Mouse (Mus musculus) monocyte, adult 59 days (primary cell): Measurements from ENCODE around the gene Cactin. TPM values are rescaled to one million over a fixed set of nuclear protein-coding genes. Genes with fewer than 3 reads are reported as not detected.

Experiments
- total RNA-seq, 2 experiments: library from RNA; stranded (reverse); gene quantifications; one replicate each; pipeline ENCODE4 v1.2.4; 2023

The Cactin gene
- 10 to 100 TPM; 29.4 to 32.4 TPM for total RNA-seq

GRCm38 (mm10) chr10:81320550-81321347 lies at the start of gene Cactin:
TSS of gene Cactin (plus strand) at chr10:81321103.

GRCm38 (mm10) chr10:81291511-81292104 lies 29.3 kb upstream of the Cactin start, which contains the start of gene Tjp3:
TSS of gene Tjp3 (minus strand) at chr10:81291581.

GRCm38 (mm10) chr10:81292554-81293333 lies 28.2 kb upstream of the Cactin start, which contains the start of gene Pip5k1c:
TSS of gene Pip5k1c (plus strand) at chr10:81292963.

GRCm38 (mm10) chr10:81328386-81328785 lies 7.5 kb downstream of the Cactin start, which contains the start of gene Tbxa2r:
TSS of gene Tbxa2r (plus strand) at chr10:81328731.

GRCm38 (mm10) chr10:81342686-81343505 lies 22.0 kb downstream of the Cactin start, which contains the start of gene Gipc3:
TSS of gene Gipc3 (minus strand) at chr10:81343266.

GRCm38 (mm10) chr10:81350351-81351063 lies 29.6 kb downstream of the Cactin start, which contains the start of gene Hmg20b:
TSS of gene Hmg20b (minus strand) at chr10:81350480.

GRCm38 (mm10) chr10:81356991-81357844 lies 36.3 kb downstream of the Cactin start, which contains the start of gene Mfsd12:
TSS of gene Mfsd12 (plus strand) at chr10:81357491.

GRCm38 (mm10) chr10:81365672-81366476 lies 45.0 kb downstream of the Cactin start, which contains the start of gene 4930404N11Rik:
TSS of gene 4930404N11Rik (minus strand) at chr10:81365816.

Other genes with a start within 250 kb of the Cactin start
- gene Creb3l3, start 222.2 kb upstream of the Cactin start, total RNA-seq = not detected
- 100 to 1,000 TPM; 100 to 101 TPM for gene Map2k2, start 215.2 kb upstream of the Cactin start, total RNA-seq
- gene Zbtb7a, start 185.9 kb upstream of the Cactin start, total RNA-seq = 100 to 1,000 TPM; 124 TPM
- gene Pias4, start 153.2 kb upstream of the Cactin start, total RNA-seq = 10 to 100 TPM; 23.5 to 34.3 TPM
- 1,000 to 10,000 TPM; 1,547 to 1,607 TPM for gene Eef2, start 144.5 kb upstream of the Cactin start, total RNA-seq
- gene Dapk3, start 138.1 kb upstream of the Cactin start, total RNA-seq = 10 to 100 TPM; 33.4 to 35.1 TPM
- not detected for gene 4930442H23Rik, start 137.3 kb upstream of the Cactin start, total RNA-seq
- not detected for gene Nmrk2, start 119.1 kb upstream of the Cactin start, total RNA-seq
- not detected for gene Atcay, start 90.3 kb upstream of the Cactin start, total RNA-seq
- gene Zfr2, start 87.9 kb upstream of the Cactin start, total RNA-seq = 1 to 10 TPM; 1.3 to 2.7 TPM
- gene Matk, start 68.2 kb upstream of the Cactin start, total RNA-seq = 10 to 100 TPM; 42.3 to 59.6 TPM
- gene Mrpl54, start 54.2 kb upstream of the Cactin start, total RNA-seq = 10 to 100 TPM; 75.9 to 85.4 TPM
- gene Apba3, start 54.1 kb upstream of the Cactin start, total RNA-seq = 10 to 100 TPM; 42.4 to 46.0 TPM
- gene Tjp3, start 29.5 kb upstream of the Cactin start, total RNA-seq = 1 to 10 TPM; 1.7 to 4.5 TPM
- 100 to 1,000 TPM; 135 to 147 TPM for gene Pip5k1c, start 28.1 kb upstream of the Cactin start, total RNA-seq
- under 1 TPM in 1 of 2 experiments, not detected in 1; 0.26 TPM for gene Tbxa2r, start 7.6 kb downstream of the Cactin start, total RNA-seq
- under 1 TPM in 1 of 2 experiments, not detected in 1; 0.15 TPM for gene Gipc3, start 22.2 kb downstream of the Cactin start, total RNA-seq
- 10 to 100 TPM; 71.4 to 85.8 TPM for gene Hmg20b, start 29.4 kb downstream of the Cactin start, total RNA-seq
- gene Mfsd12, start 36.4 kb downstream of the Cactin start, total RNA-seq = 10 to 100 TPM; 38.4 to 44.6 TPM
- 1 to 10 TPM; 3.5 to 3.7 TPM for gene 4930404N11Rik, start 44.7 kb downstream of the Cactin start, total RNA-seq
- gene Fzr1, start 57.4 kb downstream of the Cactin start, total RNA-seq = 10 to 100 TPM; 33.5 to 38.0 TPM
- gene Dohh, start 63.3 kb downstream of the Cactin start, total RNA-seq = 10 to 100 TPM; 31.3 to 35.2 TPM
- gene Gm48551, start 63.4 kb downstream of the Cactin start, total RNA-seq = 1 to 10 TPM in 1 of 2 experiments, under 1 TPM in 1; 0.97 to 1.3 TPM
- 1 to 10 TPM; 2.3 to 3.7 TPM for gene Gm48552, start 67.9 kb downstream of the Cactin start, total RNA-seq
- 10 to 100 TPM; 11.9 to 12.5 TPM for gene Smim24, start 71.9 kb downstream of the Cactin start, total RNA-seq
- gene Nfic, start 134.5 kb downstream of the Cactin start, total RNA-seq = 10 to 100 TPM; 71.7 to 75.6 TPM
- gene Celf5, start 161.6 kb downstream of the Cactin start, total RNA-seq = not detected
- 100 to 1,000 TPM; 108 to 128 TPM for gene Ncln, start 175.3 kb downstream of the Cactin start, total RNA-seq
- 10 to 100 TPM; 13.4 to 15.1 TPM for gene S1pr4, start 179.0 kb downstream of the Cactin start, total RNA-seq
- 10 to 100 TPM; 20.9 to 21.4 TPM for gene Gna15, start 203.1 kb downstream of the Cactin start, total RNA-seq
- 10 to 100 TPM; 12.5 to 13.8 TPM for gene Gna11, start 224.1 kb downstream of the Cactin start, total RNA-seq
- 100 to 1,000 TPM; 239 to 246 TPM for gene Aes, start 238.4 kb downstream of the Cactin start, total RNA-seq